Mouse (Mus musculus) hindbrain, embryonic 11.5 days (tissue): ENCODE measurements at regions not wholly inside any gene's neighbourhood (a gene's known extent, or its start where the extent isn't known, plus 50 kb on each side); places are given as distances from the start of the nearest gene placed in this dataset.
A peak's percentile ranks its signal among the peaks of the same experiment; 100 is the strongest.

Source experiments
- ATAC-seq: fragments of 200-750 bp; cut with Nextera tagmentation; 2 replicates; pipeline ENCODE4 v1.8.0; 2017; ENCODE audit warnings: mild to moderate bottlenecking, moderate TSS enrichment, moderate library complexity; ENCODE audit not compliant: low FRiP score
- DNase-seq: peaks from one replicate; pipeline ENCODE4 v3.0.0-alpha.2; 2015; ENCODE audit warnings: low spot score
- H3K27ac ChIP-seq: fragments of 300-500 bp; sonication (generic); 2 replicates; pipeline ENCODE4 v1.5.1; 2014; ENCODE audit warnings: mild to moderate bottlenecking, low read depth, low read length
- H3K27me3 ChIP-seq: fragments of 300-500 bp; sonication (generic); 2 replicates; pipeline ENCODE4 v1.6.1; 2014; ENCODE audit warnings: mild to moderate bottlenecking, low read length, moderate library complexity, mixed read lengths; ENCODE audit not compliant: control insufficient read depth, insufficient read depth
- H3K36me3 ChIP-seq: fragments of 300-500 bp; sonication (generic); 2 replicates; pipeline ENCODE4 v1.6.1; 2014; ENCODE audit warnings: mild to moderate bottlenecking, low read length, moderate library complexity, mixed read lengths; ENCODE audit not compliant: control insufficient read depth, insufficient read depth
- H3K4me1 ChIP-seq: fragments of 300-500 bp; sonication (generic); replicated peaks from 2 replicates; pipeline ENCODE4 v1.6.1; 2014; ENCODE audit warnings: low read length, mixed read lengths; ENCODE audit not compliant: control insufficient read depth, insufficient read depth
- H3K4me2 ChIP-seq: fragments of 300-500 bp; sonication (generic); replicated peaks from 2 replicates; pipeline ENCODE4 v1.6.1; 2014; ENCODE audit warnings: mild to moderate bottlenecking, low read depth, low read length
- H3K4me3 ChIP-seq: fragments of 300-500 bp; sonication (generic); 2 replicates; pipeline ENCODE4 v1.5.1; 2014; ENCODE audit warnings: low read depth, low read length
- H3K9ac ChIP-seq: fragments of 300-500 bp; sonication (generic); 2 replicates; pipeline ENCODE4 v1.6.1; 2014; ENCODE audit warnings: low read depth, low read length
- H3K9me3 ChIP-seq: fragments of 300-500 bp; sonication (generic); 2 replicates; pipeline ENCODE4 v1.6.1; 2016; ENCODE audit warnings: low read length; ENCODE audit not compliant: control insufficient read depth
- WGBS: fragments of 180-500 bp; shearing (Covaris S2); extraction: QIAGEN DNeasy Blood & Tissue Kit; methylation state at CpG from one replicate; pipeline ENCODE4 v1.1.7; 2014; 5-methylcytosine and 5-hydroxymethylcytosine counted together

DNA sequence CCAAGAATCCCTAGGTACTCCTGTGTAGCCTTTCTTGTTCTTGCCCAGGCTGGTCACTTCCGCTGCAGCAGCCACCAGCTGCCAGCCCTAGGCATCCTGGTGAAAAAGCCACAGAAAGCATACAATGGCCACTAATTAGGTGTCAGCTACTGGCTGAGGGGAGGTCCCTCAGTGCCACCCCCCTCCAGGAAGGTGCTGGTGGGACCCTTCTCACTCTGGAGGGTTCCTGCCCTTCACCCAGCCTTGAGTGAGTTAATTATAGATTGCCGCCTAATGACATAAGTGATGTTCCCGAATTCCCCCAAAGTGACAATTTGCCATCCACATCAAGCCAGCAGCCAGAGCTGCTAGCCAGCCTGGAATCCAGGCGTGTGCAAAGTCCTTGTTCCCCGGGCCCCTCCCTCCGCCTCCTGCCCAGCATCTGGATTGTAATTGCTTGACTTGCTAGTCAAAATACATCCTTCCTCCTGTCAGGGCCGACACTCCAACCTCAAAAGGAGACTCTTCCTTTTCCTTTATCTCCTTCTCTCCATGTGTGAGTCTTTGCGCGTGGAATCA, 195.2 kb downstream of the Bcl11b start:
- no peak overlapping the region for H3K4me2 ChIP-seq
- no peaks in the 10 kb centered on the region for H3K9me3 ChIP-seq
- ATAC-seq (no peak), DNase-seq (no peak)
- H3K27ac ChIP-seq: no peak overlapping the region
- H3K4me1 ChIP-seq: no peaks in the 10 kb centered on the region; the same call in 1 of the 2 replicates
- no peaks in the 10 kb centered on the region; the same call in 1 of the 2 replicates for H3K27me3 ChIP-seq
- no peak overlapping the region for H3K4me3 ChIP-seq
- 50% methylated on average over 9 of the region's 9 CpGs for WGBS
- H3K9ac ChIP-seq: no peak overlapping the region
- no peaks in the 10 kb centered on the region for H3K36me3 ChIP-seq

DNA sequence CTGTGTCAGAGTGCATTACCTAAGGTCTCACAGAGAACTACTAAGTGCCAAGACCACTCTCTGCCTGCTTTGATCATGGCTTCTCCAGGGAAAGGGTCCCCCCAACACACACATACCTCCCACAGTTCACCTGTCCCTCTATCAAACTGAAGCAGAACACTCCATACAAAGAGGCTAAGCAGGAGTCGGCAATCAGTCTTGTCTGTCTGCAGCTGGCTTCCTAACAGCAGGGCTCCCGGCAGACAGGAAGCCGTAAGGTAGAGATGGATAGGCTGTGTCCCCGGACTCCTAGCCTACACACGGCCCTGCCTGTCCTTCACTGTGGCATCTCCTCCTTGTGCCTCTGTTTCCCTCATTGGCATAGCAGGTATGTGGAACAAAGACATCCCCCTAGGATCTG, 192.2 kb downstream of the Bcl11b start:
- no peaks in the 10 kb centered on the region for H3K36me3 ChIP-seq
- no peak for DNase-seq
- no peak overlapping the region for H3K4me3 ChIP-seq
- no peak overlapping the region for H3K27ac ChIP-seq
- no peak overlapping the region for H3K4me2 ChIP-seq
- WGBS: 22% methylated on average over 5 of the region's 5 CpGs
- no peak overlapping the region for H3K9ac ChIP-seq
- no peaks in the 10 kb centered on the region; the same call in 1 of the 2 replicates for H3K4me1 ChIP-seq
- H3K27me3 ChIP-seq: no peaks in the 10 kb centered on the region; the same call in 1 of the 2 replicates
- H3K9me3 ChIP-seq: no peaks in the 10 kb centered on the region
- ATAC-seq: no peak

DNA sequence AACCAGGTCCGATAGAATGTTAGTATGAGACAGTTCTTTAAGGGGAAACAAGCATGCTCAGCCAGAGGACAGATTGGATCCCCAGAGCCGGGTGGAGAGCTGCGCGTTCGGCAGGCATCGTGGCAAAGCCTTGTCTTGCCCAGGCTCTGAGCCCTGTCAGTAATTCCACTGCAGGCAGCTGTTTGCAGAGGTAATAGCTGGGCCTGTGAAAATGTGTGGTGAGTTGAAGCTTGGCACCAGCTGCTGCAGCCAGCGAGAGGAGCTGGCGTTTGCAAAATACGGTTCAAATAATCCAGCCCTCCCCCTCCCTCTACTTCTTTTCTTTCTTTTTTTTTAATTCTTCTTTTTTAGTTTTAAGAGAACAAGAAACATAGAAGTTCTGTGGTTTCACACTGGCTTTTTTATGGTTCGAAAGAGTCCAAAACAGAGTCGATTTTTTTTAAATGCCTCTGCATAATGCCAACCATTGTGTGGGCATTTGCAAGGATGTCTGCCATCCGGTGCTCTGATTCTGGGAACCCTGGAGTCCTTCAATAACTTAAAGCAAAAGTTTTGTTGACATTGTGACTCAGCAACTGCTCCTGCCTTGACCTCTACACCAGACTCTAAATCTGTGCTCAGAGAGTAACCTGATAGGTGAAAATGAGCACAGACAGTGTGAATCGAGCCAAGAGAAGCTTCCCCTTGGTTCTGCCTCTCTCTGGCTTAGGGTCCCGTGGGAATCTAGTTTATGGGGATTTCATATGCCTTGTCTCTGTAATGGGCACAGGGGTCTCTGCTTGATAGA, 190.7 kb downstream of the Bcl11b start:
- Histone ChIP-seq H3K4me2 (no peak overlapping the region), H3K9ac (no peak overlapping the region), H3K36me3 (no peaks in the 10 kb centered on the region), H3K27ac (no peak overlapping the region), H3K9me3 (no peaks in the 10 kb centered on the region), H3K27me3 (no peaks in the 10 kb centered on the region; the same call in 1 of the 2 replicates), H3K4me3 (no peak overlapping the region), H3K4me1 (no peaks in the 10 kb centered on the region; the same call in 1 of the 2 replicates)
- WGBS: 73% methylated on average over 14 of the region's 14 CpGs
- ATAC-seq: no peak
- no peak for DNase-seq

DNA sequence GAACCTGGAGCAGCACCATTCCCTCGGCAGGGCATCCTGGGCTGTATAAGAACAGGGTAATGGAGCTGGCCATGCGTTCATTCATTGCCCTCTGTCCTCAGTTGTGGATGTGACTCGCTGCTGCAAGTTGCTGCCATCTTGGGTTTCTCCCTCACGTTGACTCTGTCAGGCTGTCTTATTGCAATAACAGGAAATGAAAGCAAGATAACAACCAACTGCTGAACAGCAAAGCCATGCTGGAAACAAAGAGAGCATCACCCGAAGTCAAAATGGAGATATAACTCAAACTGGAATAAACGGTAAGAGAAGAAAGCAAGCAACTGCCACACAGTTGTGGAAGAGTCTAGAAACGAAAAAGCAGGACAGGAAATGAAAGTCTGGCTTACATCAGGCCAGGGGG, 188.5 kb downstream of the Bcl11b start:
- Histone ChIP-seq H3K36me3 (no peaks in the 10 kb centered on the region), H3K27ac (no peak overlapping the region), H3K9me3 (no peaks in the 10 kb centered on the region), H3K4me2 (no peak overlapping the region), H3K4me1 (no peaks in the 10 kb centered on the region), H3K9ac (no peak overlapping the region), H3K27me3 (no peaks in the 10 kb centered on the region), H3K4me3 (no peak overlapping the region)
- DNase-seq (no peak), ATAC-seq (no peak)
- 85% methylated on average over 7 of the region's 7 CpGs for WGBS

DNA sequence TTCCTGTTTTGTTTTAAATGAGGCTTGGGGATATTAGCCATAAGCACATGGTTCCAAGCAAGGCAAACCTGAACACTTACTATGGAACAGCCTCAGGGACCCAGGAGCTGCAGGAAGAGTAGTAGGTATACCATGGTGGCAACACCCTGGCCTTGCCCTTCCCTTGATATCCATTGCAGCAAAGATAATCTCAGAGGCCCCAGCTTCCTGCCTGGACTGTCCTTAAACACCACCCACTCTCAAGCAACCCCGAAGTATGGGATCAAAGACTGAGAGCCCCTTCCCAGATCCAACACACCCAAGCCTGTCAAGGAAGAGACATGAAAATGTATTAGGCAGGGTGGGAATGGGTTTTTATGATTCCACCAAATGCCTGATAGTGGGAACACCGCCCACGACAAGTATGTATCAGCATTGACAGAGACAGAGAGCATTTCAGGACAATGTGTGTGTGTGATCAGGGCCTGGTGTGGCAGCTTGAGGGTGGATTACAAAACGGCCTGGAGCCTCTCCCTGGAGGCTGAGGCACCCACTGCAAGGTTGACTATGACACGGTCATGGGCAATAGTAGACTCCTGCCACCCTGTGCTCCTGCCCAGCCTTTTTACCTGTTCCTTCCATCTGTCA, 179.5 kb downstream of the Bcl11b start:
- Histone ChIP-seq H3K27ac (no peak overlapping the region), H3K9me3 (no peaks in the 10 kb centered on the region), H3K4me2 (no peak overlapping the region), H3K9ac (no peak overlapping the region), H3K27me3 (no peaks in the 10 kb centered on the region), H3K36me3 (no peaks in the 10 kb centered on the region), H3K4me3 (no peak overlapping the region), H3K4me1 (no peaks in the 10 kb centered on the region)
- ATAC-seq (no peak), DNase-seq (no peak)
- WGBS: 86% methylated on average over 5 of the region's 5 CpGs

DNA sequence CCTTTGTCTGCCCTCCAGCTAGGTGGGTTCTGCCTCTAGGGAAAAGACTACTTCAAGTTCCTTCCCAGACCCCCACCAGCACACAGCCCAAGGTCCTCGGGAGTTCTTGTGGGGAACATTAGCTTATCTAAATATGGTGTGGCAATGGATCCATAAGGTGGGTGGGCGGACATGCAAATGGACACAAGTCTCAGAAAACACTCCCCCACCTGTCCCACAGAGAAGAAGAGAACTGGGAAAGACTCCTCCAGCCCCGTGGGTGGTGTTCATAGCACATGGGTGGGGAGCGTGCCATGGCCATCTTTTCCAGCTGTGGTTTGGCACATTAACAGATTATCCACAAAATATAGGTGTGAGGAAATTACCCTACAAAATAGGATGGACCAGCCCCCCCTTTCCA, 177.5 kb downstream of the Bcl11b start:
- ATAC-seq (no peak), DNase-seq (no peak)
- Histone ChIP-seq H3K4me1 (no peaks in the 10 kb centered on the region), H3K9me3 (no peaks in the 10 kb centered on the region), H3K27me3 (no peaks in the 10 kb centered on the region), H3K4me3 (no peak overlapping the region), H3K9ac (no peak overlapping the region), H3K36me3 (no peaks in the 10 kb centered on the region), H3K4me2 (no peak overlapping the region), H3K27ac (no peak overlapping the region)
- 93% methylated on average over 4 of the region's 4 CpGs for WGBS

DNA sequence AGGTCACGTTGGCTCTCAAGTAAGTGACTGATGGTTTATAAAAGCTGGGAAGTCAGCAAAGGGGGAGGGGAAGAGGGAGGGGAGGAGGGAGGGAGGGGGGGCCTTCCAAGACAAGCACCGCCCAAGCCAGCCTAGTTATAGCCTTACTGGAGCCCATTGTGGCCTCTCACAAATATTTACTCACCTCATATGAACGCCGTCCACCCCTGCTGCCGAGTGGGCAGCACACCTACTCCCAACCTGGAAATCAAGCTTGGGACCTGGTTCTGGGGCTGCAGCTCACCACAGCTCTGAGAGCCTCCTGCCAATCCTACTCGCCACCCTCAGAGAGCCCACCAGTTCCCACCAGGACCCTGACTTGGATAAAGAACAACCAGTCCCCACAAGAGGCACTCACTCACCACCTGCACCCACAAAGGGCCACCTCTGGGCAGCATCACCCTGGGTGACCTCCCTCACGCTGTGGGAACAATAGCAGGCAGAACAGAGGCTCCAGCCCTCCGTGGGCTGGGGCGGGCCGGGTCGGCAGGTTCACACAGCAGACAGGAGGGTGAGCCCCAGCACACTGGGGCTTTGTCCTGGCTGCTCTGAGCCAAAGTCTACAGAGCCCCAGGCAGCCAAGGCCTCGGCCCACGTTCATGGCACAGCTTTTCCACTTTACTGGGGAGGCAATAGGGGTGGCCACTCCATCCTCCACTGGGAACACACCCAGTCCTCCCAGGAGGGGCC, 171.8 kb downstream of the Bcl11b start:
- no peak overlapping the region for H3K27ac ChIP-seq
- 29% methylated on average over 13 of the region's 13 CpGs for WGBS
- ATAC-seq: no peak

DNA sequence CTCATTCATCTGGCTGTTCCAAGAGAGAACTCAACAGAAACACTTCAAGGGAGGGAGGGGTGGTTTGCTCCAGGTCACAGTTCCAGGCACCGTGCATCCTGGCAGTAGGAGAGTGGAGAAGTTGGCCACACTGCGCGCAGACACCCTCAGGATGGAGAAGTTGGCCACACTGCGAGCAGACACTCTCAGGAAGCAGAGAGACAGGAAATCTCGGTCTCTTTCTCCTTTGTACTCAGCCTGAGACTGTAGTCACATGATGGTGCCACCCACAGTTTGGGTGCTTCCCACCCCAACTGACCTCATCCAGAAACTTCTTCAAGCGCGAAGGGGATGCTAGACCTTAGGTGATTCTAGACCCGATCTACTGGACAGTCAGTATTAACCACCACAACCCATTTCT, 170.4 kb downstream of the Bcl11b start:
- H3K27ac ChIP-seq: no peak overlapping the region
- 96% methylated on average over 8 of the region's 8 CpGs for WGBS
- DNase-seq: no peak

More for the DNA sequence above, 171.8 kb downstream of the Bcl11b start:
- Histone ChIP-seq H3K4me3 (no peak overlapping the region), H3K9ac (no peak overlapping the region), H3K4me2 (no peak overlapping the region), H3K4me1 (no peaks in the 10 kb centered on the region; the same call in 1 of the 2 replicates), H3K9me3 (no peaks in the 10 kb centered on the region), H3K27me3 (no peaks in the 10 kb centered on the region), H3K36me3 (no peaks in the 10 kb centered on the region)
- DNase-seq: peak; percentile 32

More for the DNA sequence above, 170.4 kb downstream of the Bcl11b start:
- no peaks in the 10 kb centered on the region; the same call in 1 of the 2 replicates for H3K4me1 ChIP-seq
- no peak overlapping the region for H3K9ac ChIP-seq
- H3K9me3 ChIP-seq: no peaks in the 10 kb centered on the region
- no peaks in the 10 kb centered on the region for H3K27me3 ChIP-seq
- no peak overlapping the region for H3K4me2 ChIP-seq
- H3K4me3 ChIP-seq: no peak overlapping the region
- no peaks in the 10 kb centered on the region for H3K36me3 ChIP-seq
- ATAC-seq: no peak
